Mouse (Mus musculus): ENCODE results near the gene Hist2h2bb. TPM values are rescaled to one million over a fixed set of nuclear protein-coding genes. Genes with fewer than 3 reads are reported as not detected.
"Not testable (repeated sequence)": the region's sequence is repeated elsewhere in the genome, so short reads cannot be mapped to it uniquely, and the experiment has no call there.

The Hist2h2bb gene
- total and polyA plus RNA-seq, 2 experiments from 2014 or later = 0.62 to 181 TPM

- DNase-seq = no peak
- WGBS = 80% methylated on average over 4 of the region's 4 CpGs
- H3K4me3 ChIP-seq (ENCODE audit: low read depth, low read length) = no peak overlapping the region
Observed at GRCm38 (mm10) chr3:96236834-96237334, 32.7 kb upstream of the Hist2h2bb start.

GRCm38 (mm10) chr3:96237335-96237903, 32.1 kb upstream of the Hist2h2bb start:
- H3K4me3 ChIP-seq (ENCODE audit: low read depth, low read length) = no peak overlapping the region
- no peaks in the 10 kb centered on the region for H3K36me3 ChIP-seq (ENCODE audit: insufficient read depth)
- 22% methylated on average over 7 of the region's 7 CpGs for WGBS
- H3K27me3 ChIP-seq (ENCODE audit: insufficient read depth, low read length) = no peaks in the 10 kb centered on the region
- H3K27ac ChIP-seq (ENCODE audit: low read depth, low read length) = no peak overlapping the region
- TF ChIP-seq CTCF (IDR thresholded peaks at IDR 0.05; ENCODE audit: low read depth) = no peak
- H3K9ac ChIP-seq = no peak overlapping the region
- H3K4me2 ChIP-seq (ENCODE audit: low read depth) = peak overlapping the region; percentile 37
- 0 out of 2 replicates have a peak, but pooled peaks cover 3% of the 10 kb centered on the region for H3K4me1 ChIP-seq (ENCODE audit: insufficient read depth)
- DNase-seq (no peak), ATAC-seq (no peak)
- H3K9me3 ChIP-seq (ENCODE audit: low read length) = no peaks in the 10 kb centered on the region

More at GRCm38 (mm10) chr3:96236834-96237334, 32.7 kb upstream of the Hist2h2bb start:
- Histone ChIP-seq H3K36me3 (ENCODE audit: insufficient read depth) (no peaks in the 10 kb centered on the region), H3K27me3 (ENCODE audit: insufficient read depth, low read length) (no peaks in the 10 kb centered on the region), H3K9me3 (ENCODE audit: low read length) (no peaks in the 10 kb centered on the region), H3K4me2 (ENCODE audit: low read depth) (0 out of 2 replicates have a peak overlapping the region, but pooled peaks have one; percentile 37), H3K27ac (ENCODE audit: low read depth, low read length) (no peak overlapping the region), H3K9ac (no peak overlapping the region), H3K4me1 (ENCODE audit: insufficient read depth) (0 out of 2 replicates have a peak, but pooled peaks cover 3% of the 10 kb centered on the region)
- no peak for TF ChIP-seq CTCF (IDR thresholded peaks at IDR 0.05; ENCODE audit: low read depth)
- ATAC-seq = no peak

GRCm38 (mm10) chr3:96237904-96238511, 31.5 kb upstream of the Hist2h2bb start:
- no peak for ATAC-seq
- Histone ChIP-seq H3K27ac (ENCODE audit: low read depth, low read length) (no peak overlapping the region), H3K9me3 (ENCODE audit: low read length) (no peaks in the 10 kb centered on the region), H3K4me3 (ENCODE audit: low read depth, low read length) (peak overlapping the region; percentile 22), H3K4me1 (ENCODE audit: insufficient read depth) (0 out of 2 replicates have a peak, but pooled peaks cover 3% of the 10 kb centered on the region), H3K4me2 (ENCODE audit: low read depth) (peak overlapping the region; percentile 37), H3K36me3 (ENCODE audit: insufficient read depth) (no peaks in the 10 kb centered on the region), H3K27me3 (ENCODE audit: insufficient read depth, low read length) (no peaks in the 10 kb centered on the region), H3K9ac (peak overlapping the region; percentile 33; the same call in 1 of the 2 replicates)
- DNase-seq = no peak
- WGBS = 2% methylated on average over 12 of the region's 12 CpGs
- no peak for TF ChIP-seq CTCF (IDR thresholded peaks at IDR 0.05; ENCODE audit: low read depth)

- peak within 1 kb of the TSS; percentile 30 for H3K4me3 ChIP-seq (ENCODE audit: low read depth, low read length)
- not testable (repeated sequence) for H3K9me3 ChIP-seq (ENCODE audit: low read length); DNase-seq; H3K27me3 ChIP-seq (ENCODE audit: insufficient read depth, low read length); H3K4me1 ChIP-seq (ENCODE audit: insufficient read depth); H3K27ac ChIP-seq (ENCODE audit: low read depth, low read length); H3K36me3 ChIP-seq (ENCODE audit: insufficient read depth)
- H3K9ac ChIP-seq = peak within 1 kb of the TSS; percentile 33; the same call in 1 of the 2 replicates
- peak; percentile 81 for ATAC-seq
- H3K4me2 ChIP-seq (ENCODE audit: low read depth) = peak within 1 kb of the TSS; percentile 39
- WGBS = 4% methylated on average over 17 of the region's 68 CpGs
Observed at GRCm38 (mm10) chr3:96238954-96239793, 30.4 kb upstream of the Hist2h2bb start, which contains the start of gene Hist2h3c2. TSS of gene Hist2h3c2 (minus strand) at chr3:96239127.

GRCm38 (mm10) chr3:96239949-96240798, 29.4 kb upstream of the Hist2h2bb start, which contains the start of gene Hist2h2aa2:
TSS of gene Hist2h2aa2 (minus strand) at chr3:96240276.
- H3K36me3 ChIP-seq (ENCODE audit: insufficient read depth); H3K27me3 ChIP-seq (ENCODE audit: insufficient read depth, low read length); H3K9me3 ChIP-seq (ENCODE audit: low read length); H3K4me1 ChIP-seq (ENCODE audit: insufficient read depth): not testable (repeated sequence)
- DNase-seq (peak; percentile 78), ATAC-seq (peak; percentile 89)
- H3K4me2 ChIP-seq (ENCODE audit: low read depth) = peak within 1 kb of the TSS; percentile 39
- peak within 1 kb of the TSS; percentile 30 for H3K4me3 ChIP-seq (ENCODE audit: low read depth, low read length)
- H3K9ac ChIP-seq = peak within 1 kb of the TSS; percentile 19
- H3K27ac ChIP-seq (ENCODE audit: low read depth, low read length) = peak within 1 kb of the TSS; percentile 47
- WGBS = 3% methylated on average over 28 of the region's 85 CpGs

- H3K27me3 ChIP-seq (ENCODE audit: insufficient read depth, low read length) = no peaks in the 10 kb centered on the region
- H3K36me3 ChIP-seq (ENCODE audit: insufficient read depth) = no peaks in the 10 kb centered on the region
- H3K9me3 ChIP-seq (ENCODE audit: low read length) = no peaks in the 10 kb centered on the region
- no peak for TF ChIP-seq CTCF (IDR thresholded peaks at IDR 0.05; ENCODE audit: low read depth)
- peak overlapping the region; percentile 19 for H3K9ac ChIP-seq
- H3K4me2 ChIP-seq (ENCODE audit: low read depth) = peak overlapping the region; percentile 39
- ATAC-seq (no peak), DNase-seq (no peak)
- peak overlapping the region; percentile 47 for H3K27ac ChIP-seq (ENCODE audit: low read depth, low read length)
- H3K4me1 ChIP-seq (ENCODE audit: insufficient read depth) = 0 out of 2 replicates have a peak, but pooled peaks cover 8% of the 10 kb centered on the region
- WGBS = 61% methylated on average over 9 of the region's 9 CpGs
- peak overlapping the region; percentile 20 for H3K4me3 ChIP-seq (ENCODE audit: low read depth, low read length)
Observed at GRCm38 (mm10) chr3:96240799-96241197, 28.8 kb upstream of the Hist2h2bb start.
